Mouse (Mus musculus) limb, embryonic 15.5 days (tissue): ENCODE measurements around the gene Glrx3. TPM values are rescaled to one million over a fixed set of nuclear protein-coding genes. Genes with fewer than 3 reads are reported as not detected.

ENCODE experiments used
- ATAC-seq: fragments of 200-750 bp; cut with Nextera tagmentation; 2 replicates; pipeline ENCODE4 v1.8.0; 2017; ENCODE audit warnings: low read depth, moderate TSS enrichment; ENCODE audit not compliant: insufficient number of reproducible peaks, low FRiP score, low TSS enrichment
- H3K27ac ChIP-seq: fragments of 300-500 bp; sonication (generic); 2 replicates; pipeline ENCODE4 v1.5.1; 2015; ENCODE audit warnings: moderate library complexity, mild to moderate bottlenecking, inconsistent platforms
- H3K27me3 ChIP-seq: fragments of 300-500 bp; sonication (generic); 2 replicates; pipeline ENCODE4 v1.6.1; 2015; ENCODE audit warnings: inconsistent platforms
- H3K36me3 ChIP-seq: fragments of 300-500 bp; sonication (generic); 2 replicates; pipeline ENCODE4 v1.6.1; 2015; ENCODE audit warnings: inconsistent platforms
- H3K4me1 ChIP-seq: fragments of 300-500 bp; sonication (generic); 2 replicates; pipeline ENCODE4 v1.6.1; 2015; ENCODE audit warnings: inconsistent platforms
- H3K4me2 ChIP-seq: fragments of 300-500 bp; sonication (generic); 2 replicates; pipeline ENCODE4 v1.6.1; 2015; ENCODE audit warnings: mild to moderate bottlenecking, inconsistent platforms
- H3K4me3 ChIP-seq: fragments of 300-500 bp; sonication (generic); 2 replicates; pipeline ENCODE4 v1.5.1; 2015; ENCODE audit warnings: mild to moderate bottlenecking, inconsistent platforms
- H3K9ac ChIP-seq: fragments of 300-500 bp; sonication (generic); 2 replicates; pipeline ENCODE4 v1.6.1; 2015; ENCODE audit warnings: inconsistent platforms
- H3K9me3 ChIP-seq: fragments of 300-500 bp; sonication (generic); 2 replicates; pipeline ENCODE4 v1.6.1; 2016; ENCODE audit warnings: inconsistent platforms
- WGBS: fragments of 180-500 bp; shearing (Covaris S2); methylation state at CpG from one replicate; pipeline ENCODE4 v1.1.7; 2015; 5-methylcytosine and 5-hydroxymethylcytosine counted together
- polyA plus RNA-seq: library from polyadenylated mRNA; unstranded; fragments of >200 nt; fragmentation: Nextera tagmentation; extraction: Ambion mirVana; gene quantifications from 2 replicates; pipeline ENCODE4 v1.2.1, GENCODE M21; 2015

The Glrx3 gene
- polyA plus RNA-seq, 1 experiment from 2014 or later: 226 TPM

GRCm38 (mm10) chr7:137477950-137478620 lies 40.7 kb downstream of the Glrx3 start:
- no peak overlapping the region for H3K9ac ChIP-seq
- H3K4me1 ChIP-seq: peaks cover 6% of the 10 kb centered on the region; the same call in 1 of the 2 replicates
- ATAC-seq: peak; percentile 79
- no peak overlapping the region for H3K27ac ChIP-seq
- peaks cover 14% of the 10 kb centered on the region for H3K27me3 ChIP-seq
- H3K4me2 ChIP-seq: peak overlapping the region; percentile 39
- no peaks in the 10 kb centered on the region for H3K36me3 ChIP-seq
- 15% methylated on average over 30 of the region's 30 CpGs for WGBS
- peak overlapping the region; percentile 14; the same call in 1 of the 2 replicates for H3K4me3 ChIP-seq
- H3K9me3 ChIP-seq: no peaks in the 10 kb centered on the region

- H3K36me3 ChIP-seq: no peaks in the 10 kb centered on the region
- H3K27ac ChIP-seq: no peak overlapping the region
- 29% methylated on average over 5 of the region's 5 CpGs for WGBS
- peaks cover 6% of the 10 kb centered on the region; the same call in 1 of the 2 replicates for H3K4me1 ChIP-seq
- ATAC-seq: peak; percentile 62
- peak overlapping the region; percentile 14; the same call in 1 of the 2 replicates for H3K4me3 ChIP-seq
- H3K4me2 ChIP-seq: peak overlapping the region; percentile 39
- H3K9me3 ChIP-seq: no peaks in the 10 kb centered on the region
- no peak overlapping the region for H3K9ac ChIP-seq
- H3K27me3 ChIP-seq: peaks cover 14% of the 10 kb centered on the region
Observed at GRCm38 (mm10) chr7:137478621-137478982, 41.2 kb downstream of the Glrx3 start.

- 69% methylated on average over 6 of the region's 6 CpGs for WGBS
- no peak overlapping the region for H3K9ac ChIP-seq
- no peak overlapping the region for H3K27ac ChIP-seq
- no peak overlapping the region for H3K4me2 ChIP-seq
- peaks cover 3% of the 10 kb centered on the region; the same call in 1 of the 2 replicates for H3K4me1 ChIP-seq
- no peaks in the 10 kb centered on the region for H3K9me3 ChIP-seq
- H3K4me3 ChIP-seq: no peak overlapping the region
- peaks cover 14% of the 10 kb centered on the region for H3K27me3 ChIP-seq
- no peaks in the 10 kb centered on the region for H3K36me3 ChIP-seq
- no peak for ATAC-seq
Observed at GRCm38 (mm10) chr7:137480839-137481238, 43.4 kb downstream of the Glrx3 start.

GRCm38 (mm10) chr7:137483987-137484386 lies 46.6 kb downstream of the Glrx3 start:
- 86% methylated on average over 11 of the region's 11 CpGs for WGBS
- Histone ChIP-seq H3K9ac (no peak overlapping the region), H3K4me1 (no peaks in the 10 kb centered on the region)

GRCm38 (mm10) chr7:137488391-137488790 lies 51.0 kb downstream of the Glrx3 start:
- Histone ChIP-seq H3K36me3 (no peaks in the 10 kb centered on the region), H3K27me3 (no peaks in the 10 kb centered on the region), H3K9ac (no peak overlapping the region), H3K9me3 (no peaks in the 10 kb centered on the region), H3K4me3 (no peak overlapping the region), H3K27ac (no peak overlapping the region), H3K4me1 (0 out of 2 replicates have a peak, but pooled peaks cover 2% of the 10 kb centered on the region), H3K4me2 (no peak overlapping the region)
- 77% methylated on average over 5 of the region's 5 CpGs for WGBS
- ATAC-seq: no peak

More at GRCm38 (mm10) chr7:137483987-137484386, 46.6 kb downstream of the Glrx3 start:
- 0 out of 2 replicates have a peak, but pooled peaks cover 1% of the 10 kb centered on the region for H3K27me3 ChIP-seq
- no peak overlapping the region for H3K27ac ChIP-seq
- no peaks in the 10 kb centered on the region for H3K9me3 ChIP-seq
- H3K36me3 ChIP-seq: no peaks in the 10 kb centered on the region
- no peak overlapping the region for H3K4me2 ChIP-seq
- no peak for ATAC-seq
- H3K4me3 ChIP-seq: no peak overlapping the region

GRCm38 (mm10) chr7:137490711-137491110 lies 53.3 kb downstream of the Glrx3 start:
- Histone ChIP-seq H3K9me3 (no peaks in the 10 kb centered on the region), H3K4me1 (0 out of 2 replicates have a peak, but pooled peaks cover 2% of the 10 kb centered on the region), H3K4me2 (no peak overlapping the region), H3K9ac (no peak overlapping the region), H3K27me3 (no peaks in the 10 kb centered on the region), H3K4me3 (no peak overlapping the region), H3K36me3 (no peaks in the 10 kb centered on the region), H3K27ac (no peak overlapping the region)
- 39% methylated on average over 4 of the region's 4 CpGs for WGBS
- no peak for ATAC-seq

GRCm38 (mm10) chr7:137492307-137492973 lies 55.0 kb downstream of the Glrx3 start:
- Histone ChIP-seq H3K27me3 (no peaks in the 10 kb centered on the region), H3K4me1 (peaks cover 7% of the 10 kb centered on the region; the same call in 1 of the 2 replicates), H3K36me3 (no peaks in the 10 kb centered on the region), H3K27ac (no peak overlapping the region), H3K9ac (no peak overlapping the region), H3K9me3 (no peaks in the 10 kb centered on the region), H3K4me3 (no peak overlapping the region), H3K4me2 (no peak overlapping the region)
- WGBS: 81% methylated on average over 8 of the region's 8 CpGs
- ATAC-seq: no peak

- H3K9ac ChIP-seq: no peak overlapping the region
- no peak overlapping the region for H3K4me3 ChIP-seq
- no peaks in the 10 kb centered on the region for H3K9me3 ChIP-seq
- WGBS: 72% methylated on average over 4 of the region's 4 CpGs
- no peaks in the 10 kb centered on the region for H3K36me3 ChIP-seq
- H3K27ac ChIP-seq: no peak overlapping the region
- no peaks in the 10 kb centered on the region for H3K27me3 ChIP-seq
- peaks cover 8% of the 10 kb centered on the region; the same call in 1 of the 2 replicates for H3K4me1 ChIP-seq
- no peak overlapping the region for H3K4me2 ChIP-seq
- no peak for ATAC-seq
Observed at GRCm38 (mm10) chr7:137498736-137499135, 61.3 kb downstream of the Glrx3 start.

- no peaks in the 10 kb centered on the region for H3K27me3 ChIP-seq
- H3K27ac ChIP-seq: peak overlapping the region; percentile 75
- H3K4me3 ChIP-seq: no peak overlapping the region
- H3K4me1 ChIP-seq: peaks cover 21% of the 10 kb centered on the region
- ATAC-seq: peak; percentile 51; the same call in 1 of the 2 replicates
- H3K9ac ChIP-seq: no peak overlapping the region
- no peaks in the 10 kb centered on the region for H3K9me3 ChIP-seq
- no peaks in the 10 kb centered on the region for H3K36me3 ChIP-seq
- no peak overlapping the region for H3K4me2 ChIP-seq
Observed at GRCm38 (mm10) chr7:137517588-137517987, 80.2 kb downstream of the Glrx3 start.

- Histone ChIP-seq H3K4me2 (no peak overlapping the region), H3K4me3 (no peak overlapping the region), H3K27me3 (no peaks in the 10 kb centered on the region), H3K9me3 (no peaks in the 10 kb centered on the region), H3K9ac (no peak overlapping the region), H3K4me1 (peaks cover 21% of the 10 kb centered on the region), H3K27ac (peak overlapping the region; percentile 74), H3K36me3 (no peaks in the 10 kb centered on the region)
- WGBS: 25% methylated on average over 5 of the region's 5 CpGs
- peak; percentile 74 for ATAC-seq
Observed at GRCm38 (mm10) chr7:137518028-137518576, 80.7 kb downstream of the Glrx3 start.
